Mouse (Mus musculus): ENCODE measurements around the gene Smim4.

GRCm38 (mm10) chr14:31139666-31140065, 10.9 kb upstream of the Smim4 start:
- TF ChIP-seq CTCF (IDR thresholded peaks at IDR 0.05; ENCODE audit: control insufficient read depth, insufficient read depth, insufficient read length) (no peak), MAX (IDR thresholded peaks at IDR 0.05) (no peak), CEBPB (IDR thresholded peaks at IDR 0.05; ENCODE audit: low read depth) (no peak), MYOD1 (IDR thresholded peaks at IDR 0.05; ENCODE audit: control insufficient read depth, insufficient read length, low read depth) (no peak), FOSL1 (IDR thresholded peaks at IDR 0.05; ENCODE audit: insufficient read depth, low read length, poor library complexity, severe bottlenecking) (no peak)
